In the genomic region with DNA sequence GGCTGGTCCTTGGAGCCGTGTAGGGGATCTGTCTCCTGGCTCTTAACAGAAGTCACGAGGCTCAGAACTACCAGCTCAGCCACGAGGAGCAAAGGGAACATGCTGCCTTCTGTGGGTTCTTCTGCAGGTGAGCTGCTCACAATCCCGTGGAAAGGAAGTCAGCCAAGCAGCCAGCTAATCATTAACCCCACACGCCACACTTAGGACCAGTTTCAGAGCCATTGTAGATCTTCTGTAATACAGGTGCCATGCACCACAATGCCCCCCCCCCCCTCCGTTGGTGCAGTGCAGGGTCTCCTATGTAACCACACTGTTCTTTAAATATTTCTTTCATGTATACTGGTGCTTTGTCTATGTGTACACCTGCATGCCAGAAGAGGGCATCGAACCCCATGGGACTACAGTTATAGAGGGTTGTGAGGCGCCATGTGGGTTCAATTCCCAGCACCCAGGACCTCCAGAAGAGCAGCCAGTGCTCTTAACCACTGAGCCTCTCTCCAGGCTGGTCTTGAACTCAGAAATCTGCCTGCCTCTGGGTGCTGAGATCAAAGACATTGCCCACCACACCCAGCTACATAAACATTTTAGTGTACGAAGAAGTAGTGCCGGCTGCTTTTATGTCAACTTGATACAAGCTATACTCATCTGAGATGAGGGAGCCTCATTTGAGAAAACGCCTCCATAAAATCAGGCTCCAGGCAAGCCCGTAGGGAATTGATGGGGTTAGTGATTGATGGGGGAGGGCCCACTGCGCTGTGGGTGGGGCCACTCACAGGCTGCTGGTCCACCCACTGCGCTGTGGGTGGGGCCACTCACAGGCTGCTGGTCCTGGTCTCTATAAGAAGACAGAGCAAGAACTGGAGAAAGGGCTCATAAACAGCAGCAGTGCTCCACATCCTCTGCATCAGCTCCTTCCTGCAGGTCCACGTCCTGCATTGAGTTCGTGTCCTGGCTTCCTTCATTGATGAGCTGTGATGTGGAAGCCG, we compare ENCODE assay signal across 10 mouse cellular contexts. TPM values are rescaled to one million over a fixed set of nuclear protein-coding genes. Genes with fewer than 3 reads are reported as not detected.
A peak's percentile ranks its signal among the peaks of the same experiment; 100 is the strongest.
DNase-seq lines count a peak whose midpoint lies in the region; ATAC-seq and TF ChIP-seq lines count a peak whose summit lies in the region.
"Had no signal": no experiment of that assay in that cellular context is flagged by ENCODE, and none has a peak within 500 bp of the region (broad histone marks: within the 10 kb centered on the region; RNA-seq: fewer than 3 reads in every experiment).

A gene (minus strand): TSS at position 134 of the 986 bp plus-strand sequence.

- H3K27me3 ChIP-seq in kidney, embryonic 14.5 days (ENCODE audit: control insufficient read depth, insufficient read depth, low read length) = no peaks in the 10 kb centered on the region
- no peaks in the 10 kb centered on the region for H3K27me3 ChIP-seq in lung, postnatal 0 days (replicated peaks; ENCODE audit: insufficient read depth, low read length)

- H3K27ac ChIP-seq in kidney, embryonic 14.5 days (ENCODE audit: low read depth, low read length) = peak within 1 kb of the TSS; percentile 7; the same call in 1 of the 2 replicates
- H3K27ac ChIP-seq in lung, postnatal 0 days (ENCODE audit: low read length) = no peak within 1 kb of the TSS

- H3K4me3 ChIP-seq in kidney, embryonic 14.5 days (ENCODE audit: low read length) = no peak within 1 kb of the TSS
- no peak within 1 kb of the TSS for H3K4me3 ChIP-seq in lung, postnatal 0 days (ENCODE audit: low read depth, low read length)

- peak; percentile 67 for DNase-seq in B cell, adult 2 months
- peak; percentile 15 for DNase-seq in T-cell, adult 2 months (ENCODE audit: low spot score)
- DNase-seq in lung, postnatal 0 days (ENCODE audit: low spot score) = peak; percentile 16
- DNase-seq in frontal cortex, postnatal 10 days (ENCODE audit: low spot score in 2 of 2) = no peak
- DNase-seq in embryo, embryonic 9.5 days (ENCODE audit: extremely low spot score) = no peak
- DNase-seq in right cerebral cortex, adult 18-20 months = no peak

- no peak for TF ChIP-seq CTCF in lung, postnatal 0 days (IDR thresholded peaks at IDR 0.05)

- no peak within 1 kb of the TSS for H3K4me2 ChIP-seq in kidney, embryonic 14.5 days (replicated peaks; ENCODE audit: low read depth, low read length)
- H3K4me2 ChIP-seq in lung, postnatal 0 days (replicated peaks; ENCODE audit: low read depth, low read length) = no peak within 1 kb of the TSS

- H3K9ac ChIP-seq in kidney, embryonic 14.5 days (ENCODE audit: low read depth, low read length) = no peak within 1 kb of the TSS
- no peak within 1 kb of the TSS for H3K9ac ChIP-seq in lung, postnatal 0 days (replicated peaks; ENCODE audit: low read depth)

- H3K9me3 ChIP-seq in kidney, embryonic 14.5 days (ENCODE audit: control insufficient read depth, low read length) = no peaks in the 10 kb centered on the region
- H3K9me3 ChIP-seq in lung, postnatal 0 days (ENCODE audit: low read length) = no peaks in the 10 kb centered on the region

- ATAC-seq in kidney, embryonic 14.5 days (ENCODE audit: low FRiP score, low TSS enrichment) = peak; percentile 78
- peak; percentile 67 for ATAC-seq in lung, postnatal 0 days
- ATAC-seq in activated CD4-positive, CD25-positive, alpha-beta regulatory T cell, adult 4 months = no peak
- ATAC-seq: forebrain, embryonic 16.5 days had no signal

- peaks cover 9% of the 10 kb centered on the region for H3K36me3 ChIP-seq in kidney, embryonic 14.5 days (ENCODE audit: control insufficient read depth, insufficient read depth, low read length)
- 0 out of 2 replicates have a peak, but pooled peaks cover 4% of the 10 kb centered on the region for H3K36me3 ChIP-seq in lung, postnatal 0 days (ENCODE audit: insufficient read depth, low read length)

- H3K4me1 ChIP-seq in kidney, embryonic 14.5 days (ENCODE audit: control insufficient read depth, insufficient read depth, low read length) = no peaks in the 10 kb centered on the region
- H3K4me1 ChIP-seq in lung, postnatal 0 days (ENCODE audit: insufficient read depth, low read depth, low read length) = no peaks in the 10 kb centered on the region

- no peak for TF ChIP-seq EP300 in lung, postnatal 0 days (IDR thresholded peaks at IDR 0.05)

- WGBS in kidney, embryonic 14.5 days = 48% methylated on average over 17 of the region's 17 CpGs
- WGBS in lung, postnatal 0 days = 41% methylated on average over 17 of the region's 17 CpGs

RNA-seq across cellular contexts. Expression of the gene that starts here (rescaled TPM):
- 22.5 and 31.9 TPM in 2 replicates for polyA plus RNA-seq in kidney, embryonic 14.5 days (2014; fragmentation: Nextera tagmentation; extraction: Ambion mirVana)
- polyA plus RNA-seq in lung, postnatal 0 days (2015; fragmentation: Nextera tagmentation; extraction: Ambion mirVana) = 2.3 and 2.4 TPM in 2 replicates
- polyA plus RNA-seq in activated CD4-positive, CD25-positive, alpha-beta regulatory T cell, adult 4 months (2017; shearing (Covaris generic)) = not detected
- polyA plus RNA-seq: forebrain, embryonic 16.5 days; neural tube, embryonic 11.5 days had no signal

Comparison
In these comparisons a context has a peak if more than half of its experiments do, and no peak if none do; other contexts are left out.
1. DNase-seq: peak in B cell, adult 2 months (2 of 2), T-cell, adult 2 months (single experiment) and lung, postnatal 0 days (single experiment); none in frontal cortex, postnatal 10 days (0 of 2), embryo, embryonic 9.5 days (single experiment) and right cerebral cortex, adult 18-20 months (single experiment).